Mouse (Mus musculus): ENCODE results near the gene Rnf185. TPM values are rescaled to one million over a fixed set of nuclear protein-coding genes. Genes with fewer than 3 reads are reported as not detected.

Gene Rnf185
- polyA plus RNA-seq (2014; fragmentation: Nextera tagmentation; extraction: Ambion mirVana), result 48.1 and 50.7 TPM in 2 replicates

DNA sequence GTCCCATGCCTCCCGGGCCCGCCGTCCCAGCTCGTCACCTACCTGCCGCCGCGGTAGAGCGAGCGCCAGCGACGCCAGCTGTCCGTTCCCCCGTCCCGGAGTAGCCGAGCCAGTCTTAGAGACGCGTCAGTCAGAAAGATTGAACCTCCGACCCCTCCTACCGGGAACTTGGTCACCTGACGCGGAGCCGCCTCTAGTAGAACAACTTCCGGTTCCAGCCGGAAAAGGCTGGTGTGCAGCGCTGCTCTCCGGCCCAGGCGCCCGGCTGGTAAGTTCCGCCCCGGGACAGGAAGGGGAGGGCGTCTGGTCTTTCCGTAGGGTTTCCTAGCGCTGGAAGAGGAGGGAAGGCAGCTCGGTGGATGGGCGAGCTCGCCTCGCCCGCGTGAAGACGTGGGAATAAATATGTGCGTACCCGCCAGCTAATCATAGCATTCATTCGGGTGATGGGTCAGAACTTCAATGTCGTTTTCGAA, at the start of gene Rnf185:
Rnf185 (minus strand) TSS at position 197 of the 473 bp plus-strand sequence.
- H3K27me3 ChIP-seq (ENCODE audit: control insufficient read depth, insufficient read depth, low read length), result no peaks in the 10 kb centered on the region
- ATAC-seq (replicated peaks; ENCODE audit: insufficient number of reproducible peaks, low FRiP score, low TSS enrichment, low read depth), result peak; percentile 96
- no peaks in the 10 kb centered on the region for H3K36me3 ChIP-seq (replicated peaks; ENCODE audit: control insufficient read depth, insufficient read depth, low read depth, low read length)
- no peaks in the 10 kb centered on the region for H3K9me3 ChIP-seq (replicated peaks; ENCODE audit: control insufficient read depth, low read length)
- H3K27ac ChIP-seq (replicated peaks; ENCODE audit: low read depth, low read length), result peak within 1 kb of the TSS; percentile 60
- H3K9ac ChIP-seq (replicated peaks; ENCODE audit: low read length), result peak within 1 kb of the TSS; percentile 72
- peak within 1 kb of the TSS; percentile 68 for H3K4me3 ChIP-seq (ENCODE audit: low read depth, low read length)
- DNase-seq (ENCODE audit: low spot score), result peak; percentile 97
- WGBS, result under 1% methylated on average over 44 of the region's 45 CpGs
- peaks cover 2% of the 10 kb centered on the region; the same call in 1 of the 2 replicates for H3K4me1 ChIP-seq (ENCODE audit: control insufficient read depth, insufficient read depth, low read length)
- H3K4me2 ChIP-seq (ENCODE audit: low read depth, low read length), result peak within 1 kb of the TSS; percentile 88

DNA sequence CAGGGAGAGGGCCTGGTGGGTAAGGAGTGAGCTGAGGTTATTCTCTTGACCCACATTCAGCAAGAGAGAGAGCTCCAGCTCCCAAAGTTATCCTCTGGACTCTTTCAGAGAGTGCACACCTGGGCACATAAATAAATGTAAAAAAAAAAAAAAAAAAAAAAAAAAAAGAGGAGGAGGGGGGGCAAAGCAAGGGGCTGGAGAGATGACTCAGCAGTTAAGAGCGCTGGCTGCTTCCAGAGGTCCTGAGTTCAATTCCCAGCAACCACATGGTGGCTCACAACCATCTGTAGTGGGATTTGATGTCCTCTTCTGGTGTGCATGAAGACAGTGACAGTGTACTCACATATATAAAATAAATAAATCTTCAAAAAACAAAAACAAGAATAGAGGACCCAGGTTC, 45.1 kb upstream of the Rnf185 start:
- H3K4me2 ChIP-seq (ENCODE audit: low read depth, low read length), result no peak overlapping the region
- H3K9ac ChIP-seq (replicated peaks; ENCODE audit: low read length), result no peak overlapping the region
- no peak overlapping the region for H3K4me3 ChIP-seq (ENCODE audit: low read depth, low read length)
- no peaks in the 10 kb centered on the region for H3K9me3 ChIP-seq (replicated peaks; ENCODE audit: control insufficient read depth, low read length)
- no peaks in the 10 kb centered on the region for H3K4me1 ChIP-seq (ENCODE audit: control insufficient read depth, insufficient read depth, low read length)
- DNase-seq (ENCODE audit: low spot score), result no peak
- no peaks in the 10 kb centered on the region for H3K36me3 ChIP-seq (replicated peaks; ENCODE audit: control insufficient read depth, insufficient read depth, low read depth, low read length)
- no peak for ATAC-seq (replicated peaks; ENCODE audit: insufficient number of reproducible peaks, low FRiP score, low TSS enrichment, low read depth)
- WGBS, result 94% methylated on average over 1 of the region's 1 CpGs
- no peak overlapping the region for H3K27ac ChIP-seq (replicated peaks; ENCODE audit: low read depth, low read length)
- no peaks in the 10 kb centered on the region for H3K27me3 ChIP-seq (ENCODE audit: control insufficient read depth, insufficient read depth, low read length)

DNA sequence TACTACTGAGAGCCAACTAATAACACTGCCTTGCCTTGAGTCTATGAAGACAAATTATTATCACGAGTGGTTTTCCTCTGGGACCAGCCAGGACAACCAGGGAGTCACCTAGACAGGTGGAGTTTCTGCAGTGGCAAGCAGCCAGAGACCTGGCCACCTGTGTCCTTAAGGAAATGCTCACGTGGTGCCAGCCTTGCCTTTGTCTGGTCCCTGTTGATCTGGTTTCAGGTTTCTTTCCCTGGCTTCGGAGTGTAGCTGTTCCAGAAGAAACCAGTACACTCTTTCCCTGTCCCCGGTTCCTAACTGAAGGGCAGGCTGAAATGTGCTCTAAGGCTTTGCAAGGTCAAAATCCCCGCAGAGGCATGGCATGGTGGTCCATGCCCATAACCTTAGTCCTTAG, 44.6 kb upstream of the Rnf185 start:
- 43% methylated on average over 5 of the region's 5 CpGs for WGBS

DNA sequence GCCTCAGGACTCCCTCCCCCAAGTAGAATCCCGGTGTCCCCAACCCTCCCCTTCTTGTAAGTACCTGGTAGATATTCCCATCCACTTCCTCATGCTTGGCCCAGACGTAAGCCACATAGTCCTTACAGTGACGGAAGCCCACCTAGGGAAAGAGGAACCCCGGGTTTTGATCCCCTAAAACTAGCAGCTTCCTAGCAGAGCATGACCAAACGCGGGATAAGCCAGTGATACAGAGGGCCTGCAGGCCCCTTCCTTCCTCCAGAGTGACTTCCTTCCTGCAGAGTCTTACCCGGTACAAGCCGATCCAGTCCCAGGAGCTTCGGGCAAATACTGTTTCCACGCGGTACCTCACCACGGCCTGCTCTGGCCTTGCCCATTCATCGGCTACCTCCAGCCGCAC, 43.3 kb upstream of the Rnf185 start:
- Histone ChIP-seq H3K36me3 (replicated peaks; ENCODE audit: control insufficient read depth, insufficient read depth, low read depth, low read length) (no peaks in the 10 kb centered on the region), H3K4me1 (ENCODE audit: control insufficient read depth, insufficient read depth, low read length) (no peaks in the 10 kb centered on the region), H3K4me2 (ENCODE audit: low read depth, low read length) (no peak overlapping the region), H3K4me3 (ENCODE audit: low read depth, low read length) (no peak overlapping the region), H3K9me3 (replicated peaks; ENCODE audit: control insufficient read depth, low read length) (no peaks in the 10 kb centered on the region), H3K9ac (replicated peaks; ENCODE audit: low read length) (no peak overlapping the region), H3K27ac (replicated peaks; ENCODE audit: low read depth, low read length) (no peak overlapping the region), H3K27me3 (ENCODE audit: control insufficient read depth, insufficient read depth, low read length) (no peaks in the 10 kb centered on the region)
- DNase-seq (ENCODE audit: low spot score), result no peak
- no peak for ATAC-seq (replicated peaks; ENCODE audit: insufficient number of reproducible peaks, low FRiP score, low TSS enrichment, low read depth)
- WGBS, result 87% methylated on average over 14 of the region's 14 CpGs

More for the DNA sequence above, 44.6 kb upstream of the Rnf185 start:
- Histone ChIP-seq H3K4me3 (ENCODE audit: low read depth, low read length) (no peak overlapping the region), H3K27ac (replicated peaks; ENCODE audit: low read depth, low read length) (no peak overlapping the region), H3K27me3 (ENCODE audit: control insufficient read depth, insufficient read depth, low read length) (no peaks in the 10 kb centered on the region), H3K36me3 (replicated peaks; ENCODE audit: control insufficient read depth, insufficient read depth, low read depth, low read length) (no peaks in the 10 kb centered on the region), H3K4me2 (ENCODE audit: low read depth, low read length) (no peak overlapping the region), H3K9me3 (replicated peaks; ENCODE audit: control insufficient read depth, low read length) (no peaks in the 10 kb centered on the region), H3K4me1 (ENCODE audit: control insufficient read depth, insufficient read depth, low read length) (no peaks in the 10 kb centered on the region), H3K9ac (replicated peaks; ENCODE audit: low read length) (no peak overlapping the region)
- DNase-seq (ENCODE audit: low spot score) (no peak), ATAC-seq (replicated peaks; ENCODE audit: insufficient number of reproducible peaks, low FRiP score, low TSS enrichment, low read depth) (no peak)

DNA sequence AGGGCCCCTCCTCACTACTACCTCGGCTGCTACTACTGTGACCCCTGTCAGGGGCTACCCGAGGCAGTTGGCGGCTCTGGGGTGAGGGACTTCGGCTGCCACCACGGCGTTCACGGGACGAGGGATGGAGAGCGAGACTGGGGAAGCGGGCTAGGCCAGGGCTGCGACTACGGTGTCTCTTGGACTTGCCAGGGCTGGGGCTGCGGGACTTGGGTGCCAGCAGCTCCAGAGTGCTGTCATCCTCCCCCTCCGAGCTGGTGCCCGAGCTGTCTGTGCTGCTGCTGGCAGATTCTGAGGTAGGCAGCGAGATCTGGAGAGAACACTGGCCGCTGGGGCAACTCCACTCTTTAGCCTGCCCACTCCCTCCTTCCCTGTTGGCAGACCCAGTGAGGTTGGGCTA, 42.7 kb upstream of the Rnf185 start:
- DNase-seq (ENCODE audit: low spot score) (no peak), ATAC-seq (replicated peaks; ENCODE audit: insufficient number of reproducible peaks, low FRiP score, low TSS enrichment, low read depth) (no peak)
- H3K9ac ChIP-seq (replicated peaks; ENCODE audit: low read length), result no peak overlapping the region
- H3K4me1 ChIP-seq (ENCODE audit: control insufficient read depth, insufficient read depth, low read length), result no peaks in the 10 kb centered on the region
- H3K4me3 ChIP-seq (ENCODE audit: low read depth, low read length), result no peak overlapping the region
- no peaks in the 10 kb centered on the region for H3K9me3 ChIP-seq (replicated peaks; ENCODE audit: control insufficient read depth, low read length)
- no peaks in the 10 kb centered on the region for H3K27me3 ChIP-seq (ENCODE audit: control insufficient read depth, insufficient read depth, low read length)
- no peak overlapping the region for H3K4me2 ChIP-seq (ENCODE audit: low read depth, low read length)
- 81% methylated on average over 17 of the region's 17 CpGs for WGBS
- no peak overlapping the region for H3K27ac ChIP-seq (replicated peaks; ENCODE audit: low read depth, low read length)
- H3K36me3 ChIP-seq (replicated peaks; ENCODE audit: control insufficient read depth, insufficient read depth, low read depth, low read length), result no peaks in the 10 kb centered on the region

DNA sequence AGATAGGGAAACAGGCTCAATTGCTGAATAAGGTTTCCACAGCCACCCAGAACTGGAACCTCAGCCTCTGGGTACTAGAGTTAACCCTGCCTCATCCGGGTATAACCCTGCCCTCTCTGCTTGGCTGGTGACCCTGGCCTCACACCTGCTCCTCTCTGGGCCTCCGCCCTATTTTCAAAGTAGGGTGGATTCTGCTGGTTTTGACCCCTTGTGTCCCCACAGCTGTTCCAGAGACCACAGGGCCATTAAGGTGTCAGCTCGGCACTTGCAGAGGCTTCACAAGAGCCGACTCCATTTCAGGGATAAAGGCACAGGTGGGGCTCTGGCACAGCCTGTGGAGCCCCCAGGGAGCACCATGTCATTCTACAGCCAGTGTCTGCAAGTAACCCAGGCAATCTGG, 40.6 kb upstream of the Rnf185 start:
- Histone ChIP-seq H3K9me3 (replicated peaks; ENCODE audit: control insufficient read depth, low read length) (no peaks in the 10 kb centered on the region), H3K4me3 (ENCODE audit: low read depth, low read length) (no peak overlapping the region), H3K4me2 (ENCODE audit: low read depth, low read length) (no peak overlapping the region), H3K27ac (replicated peaks; ENCODE audit: low read depth, low read length) (no peak overlapping the region), H3K4me1 (ENCODE audit: control insufficient read depth, insufficient read depth, low read length) (no peaks in the 10 kb centered on the region), H3K9ac (replicated peaks; ENCODE audit: low read length) (no peak overlapping the region), H3K36me3 (replicated peaks; ENCODE audit: control insufficient read depth, insufficient read depth, low read depth, low read length) (no peaks in the 10 kb centered on the region), H3K27me3 (ENCODE audit: control insufficient read depth, insufficient read depth, low read length) (no peaks in the 10 kb centered on the region)
- ATAC-seq (replicated peaks; ENCODE audit: insufficient number of reproducible peaks, low FRiP score, low TSS enrichment, low read depth), result no peak
- DNase-seq (ENCODE audit: low spot score), result no peak
- WGBS, result 67% methylated on average over 4 of the region's 4 CpGs

DNA sequence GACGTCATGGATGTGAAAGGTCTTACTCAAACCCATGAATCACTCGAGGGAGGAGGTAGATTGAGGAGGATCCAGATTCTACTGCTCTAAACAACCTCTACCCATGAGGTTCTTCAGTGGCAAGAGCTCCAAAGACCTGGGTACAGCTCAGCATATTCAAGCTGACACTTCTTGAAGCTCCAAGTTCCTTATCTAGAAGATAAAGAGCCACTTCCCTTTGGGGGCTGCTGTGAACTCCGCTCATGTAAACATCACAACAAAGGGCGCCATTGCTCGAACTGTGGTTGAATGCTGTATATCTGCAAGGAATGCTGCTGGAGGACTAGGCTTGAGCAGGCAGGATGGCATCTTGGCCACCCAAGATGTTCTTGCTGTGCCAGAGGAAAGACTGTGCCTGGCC, 36.9 kb upstream of the Rnf185 start:
- Histone ChIP-seq H3K36me3 (replicated peaks; ENCODE audit: control insufficient read depth, insufficient read depth, low read depth, low read length) (no peaks in the 10 kb centered on the region), H3K27me3 (ENCODE audit: control insufficient read depth, insufficient read depth, low read length) (no peaks in the 10 kb centered on the region), H3K4me3 (ENCODE audit: low read depth, low read length) (no peak overlapping the region), H3K4me1 (ENCODE audit: control insufficient read depth, insufficient read depth, low read length) (no peaks in the 10 kb centered on the region), H3K9me3 (replicated peaks; ENCODE audit: control insufficient read depth, low read length) (no peaks in the 10 kb centered on the region), H3K9ac (replicated peaks; ENCODE audit: low read length) (no peak overlapping the region), H3K27ac (replicated peaks; ENCODE audit: low read depth, low read length) (no peak overlapping the region), H3K4me2 (ENCODE audit: low read depth, low read length) (no peak overlapping the region)
- DNase-seq (ENCODE audit: low spot score), result no peak
- 86% methylated on average over 5 of the region's 5 CpGs for WGBS
- no peak for ATAC-seq (replicated peaks; ENCODE audit: insufficient number of reproducible peaks, low FRiP score, low TSS enrichment, low read depth)

DNA sequence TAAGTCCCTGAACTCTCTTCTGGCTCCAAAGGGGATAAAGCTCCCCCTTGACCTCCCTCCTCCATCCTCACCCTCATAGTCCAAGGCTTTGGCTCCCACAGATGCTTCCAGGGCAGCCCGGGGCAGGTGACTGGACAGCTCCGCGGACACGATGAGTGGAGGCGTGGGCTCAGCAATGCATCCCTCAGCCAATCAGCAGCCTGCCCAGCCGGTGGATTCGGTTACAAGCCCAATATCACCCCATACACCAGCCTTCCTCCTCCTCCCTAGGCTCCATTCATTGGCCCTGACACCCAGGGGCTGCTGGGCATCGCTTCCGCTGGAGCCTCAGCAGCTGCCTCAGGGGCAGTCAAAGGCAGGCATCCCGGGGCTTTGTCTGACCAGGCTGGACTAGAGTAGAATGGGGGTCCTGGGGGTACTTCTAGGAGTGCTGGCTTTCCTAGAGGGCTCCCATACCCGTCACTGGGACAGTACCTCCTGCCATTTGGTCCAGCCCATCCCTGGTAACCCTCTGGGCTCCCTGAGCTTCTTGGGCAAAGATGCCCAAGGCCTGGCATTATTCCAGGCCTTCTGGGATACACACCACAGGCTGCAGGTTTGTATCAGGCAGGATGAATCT, 35.9 kb upstream of the Rnf185 start, which contains the start of gene Pla2g3:
Pla2g3 (plus strand) TSS at position 333 of the 619 bp plus-strand sequence.
- ATAC-seq (replicated peaks; ENCODE audit: insufficient number of reproducible peaks, low FRiP score, low TSS enrichment, low read depth) (no peak), DNase-seq (ENCODE audit: low spot score) (peak; percentile 40)
- Histone ChIP-seq H3K27ac (replicated peaks; ENCODE audit: low read depth, low read length) (no peak within 1 kb of the TSS), H3K9ac (replicated peaks; ENCODE audit: low read length) (peak within 1 kb of the TSS; percentile 18; the same call in 1 of the 2 replicates), H3K4me3 (ENCODE audit: low read depth, low read length) (no peak within 1 kb of the TSS), H3K9me3 (replicated peaks; ENCODE audit: control insufficient read depth, low read length) (no peaks in the 10 kb centered on the region), H3K27me3 (ENCODE audit: control insufficient read depth, insufficient read depth, low read length) (no peaks in the 10 kb centered on the region), H3K4me1 (ENCODE audit: control insufficient read depth, insufficient read depth, low read length) (no peaks in the 10 kb centered on the region), H3K4me2 (ENCODE audit: low read depth, low read length) (no peak within 1 kb of the TSS), H3K36me3 (replicated peaks; ENCODE audit: control insufficient read depth, insufficient read depth, low read depth, low read length) (no peaks in the 10 kb centered on the region)
- WGBS, result 25% methylated on average over 11 of the region's 11 CpGs
